Mouse (Mus musculus): ENCODE measurements at regions not wholly inside any gene's neighbourhood (a gene's known extent, or its start where the extent isn't known, plus 50 kb on each side); places are given as distances from the start of the nearest gene placed in this dataset.

DNA sequence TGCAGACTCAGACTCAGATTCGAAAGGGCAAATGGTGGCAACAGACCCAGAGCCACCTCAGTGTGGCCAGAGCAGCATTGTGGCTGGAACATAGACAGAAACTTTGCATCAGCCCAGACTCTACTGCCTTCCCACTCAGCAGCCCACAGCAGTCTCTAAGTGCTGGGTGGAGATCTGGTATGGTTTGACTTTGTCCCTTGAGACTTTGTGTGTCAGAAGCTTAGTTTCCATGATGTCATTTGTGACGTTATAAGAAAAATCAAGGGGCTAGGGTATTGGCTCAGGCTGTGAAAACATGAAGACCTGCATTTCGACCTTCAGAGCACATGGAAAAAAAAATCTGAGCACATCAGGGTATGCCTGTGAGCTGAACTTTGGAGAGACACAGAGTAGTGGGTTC lies 56.2 kb upstream of the Rbpj start:
- Histone ChIP-seq H3K4me3 (ENCODE audit: low read depth, low read length) (no peak overlapping the region), H3K36me3 (ENCODE audit: control insufficient read depth, insufficient read depth, low read length) (no peaks in the 10 kb centered on the region), H3K4me2 (no peak overlapping the region), H3K4me1 (replicated peaks; ENCODE audit: control insufficient read depth, insufficient read depth, low read length) (no peaks in the 10 kb centered on the region), H3K9me3 (ENCODE audit: control insufficient read depth, low read length) (no peaks in the 10 kb centered on the region), H3K27ac (ENCODE audit: low read depth, low read length) (no peak overlapping the region), H3K9ac (ENCODE audit: low read depth, low read length) (no peak overlapping the region), H3K27me3 (replicated peaks; ENCODE audit: control insufficient read depth, insufficient read depth, low read length) (no peaks in the 10 kb centered on the region)
- no peak for DNase-seq (ENCODE audit: low spot score)
- ATAC-seq (replicated peaks; ENCODE audit: low FRiP score): no peak
- 67% methylated on average over 3 of the region's 3 CpGs for WGBS

GRCm38 (mm10) chr5:53412391-53413075 lies 53.4 kb upstream of the Rbpj start:
- Histone ChIP-seq H3K4me1 (replicated peaks; ENCODE audit: control insufficient read depth, insufficient read depth, low read length) (no peaks in the 10 kb centered on the region), H3K27me3 (replicated peaks; ENCODE audit: control insufficient read depth, insufficient read depth, low read length) (no peaks in the 10 kb centered on the region), H3K27ac (ENCODE audit: low read depth, low read length) (no peak overlapping the region), H3K4me2 (no peak overlapping the region), H3K9me3 (ENCODE audit: control insufficient read depth, low read length) (no peaks in the 10 kb centered on the region), H3K36me3 (ENCODE audit: control insufficient read depth, insufficient read depth, low read length) (no peaks in the 10 kb centered on the region), H3K4me3 (ENCODE audit: low read depth, low read length) (no peak overlapping the region), H3K9ac (ENCODE audit: low read depth, low read length) (no peak overlapping the region)
- ATAC-seq (replicated peaks; ENCODE audit: low FRiP score): no peak
- no peak for DNase-seq (ENCODE audit: low spot score)
- WGBS: 62% methylated on average over 7 of the region's 7 CpGs

GRCm38 (mm10) chr5:53413677-53414076 lies 52.3 kb upstream of the Rbpj start:
- 74% methylated on average over 3 of the region's 3 CpGs for WGBS
- Histone ChIP-seq H3K36me3 (ENCODE audit: control insufficient read depth, insufficient read depth, low read length) (no peaks in the 10 kb centered on the region), H3K4me1 (replicated peaks; ENCODE audit: control insufficient read depth, insufficient read depth, low read length) (no peaks in the 10 kb centered on the region), H3K27ac (ENCODE audit: low read depth, low read length) (no peak overlapping the region), H3K4me3 (ENCODE audit: low read depth, low read length) (no peak overlapping the region), H3K27me3 (replicated peaks; ENCODE audit: control insufficient read depth, insufficient read depth, low read length) (no peaks in the 10 kb centered on the region), H3K9ac (ENCODE audit: low read depth, low read length) (no peak overlapping the region), H3K9me3 (ENCODE audit: control insufficient read depth, low read length) (no peaks in the 10 kb centered on the region), H3K4me2 (no peak overlapping the region)
- no peak for ATAC-seq (replicated peaks; ENCODE audit: low FRiP score)
- no peak for DNase-seq (ENCODE audit: low spot score)

DNA sequence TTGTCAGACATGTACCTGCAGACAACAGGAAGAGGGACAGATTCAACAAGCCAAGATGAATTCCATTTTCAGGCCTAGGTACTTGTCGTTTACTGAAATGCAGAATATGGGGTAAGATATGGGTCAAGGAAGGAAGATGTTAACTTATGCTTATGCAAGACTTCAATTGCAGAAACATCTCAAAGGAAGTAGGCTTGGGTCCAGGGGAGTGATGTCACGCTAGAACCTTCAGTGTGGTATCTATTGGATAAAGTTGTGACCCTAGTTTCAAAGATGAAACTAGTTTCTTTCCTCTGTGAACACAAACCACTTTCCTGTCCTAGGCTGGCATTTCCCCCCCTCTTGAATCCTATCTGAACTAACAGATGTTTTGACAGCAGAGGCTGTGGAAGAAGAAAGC lies 50.5 kb upstream of the Rbpj start:
- Histone ChIP-seq H3K27me3 (replicated peaks; ENCODE audit: control insufficient read depth, insufficient read depth, low read length) (no peaks in the 10 kb centered on the region), H3K9ac (ENCODE audit: low read depth, low read length) (no peak overlapping the region), H3K4me3 (ENCODE audit: low read depth, low read length) (no peak overlapping the region), H3K4me2 (no peak overlapping the region), H3K9me3 (ENCODE audit: control insufficient read depth, low read length) (no peaks in the 10 kb centered on the region), H3K4me1 (replicated peaks; ENCODE audit: control insufficient read depth, insufficient read depth, low read length) (no peaks in the 10 kb centered on the region), H3K36me3 (ENCODE audit: control insufficient read depth, insufficient read depth, low read length) (no peaks in the 10 kb centered on the region), H3K27ac (ENCODE audit: low read depth, low read length) (no peak overlapping the region)
- no peak for ATAC-seq (replicated peaks; ENCODE audit: low FRiP score)
- WGBS: 62% methylated on average over 2 of the region's 2 CpGs
- DNase-seq (ENCODE audit: low spot score): no peak

All from liver, embryonic 11.5 days (tissue).